Mouse (Mus musculus) heart, postnatal 0 days (tissue): ENCODE data around the gene Rtp4. TPM values are rescaled to one million over a fixed set of nuclear protein-coding genes. Genes with fewer than 3 reads are reported as not detected.

Source experiments
- ATAC-seq: fragments of 200-750 bp; cut with Nextera tagmentation; 2 replicates; pipeline ENCODE4 v1.8.0; 2017; ENCODE audit warnings: low read depth, moderate number of reproducible peaks, moderate library complexity; ENCODE audit not compliant: insufficient read depth
- DNase-seq: peaks from one replicate; pipeline ENCODE4 v3.0.0-alpha.2; 2016; ENCODE audit warnings: low spot score
- H3K27ac ChIP-seq: fragments of 300-500 bp; sonication (generic); 2 replicates; pipeline ENCODE4 v1.5.1; 2014; ENCODE audit warnings: low read depth, mild to moderate bottlenecking
- H3K27me3 ChIP-seq: fragments of 300-500 bp; sonication (generic); 2 replicates; pipeline ENCODE4 v1.6.1; 2014; ENCODE audit warnings: low read length, mixed read lengths; ENCODE audit not compliant: control insufficient read depth, insufficient read depth
- H3K36me3 ChIP-seq: fragments of 300-500 bp; sonication (generic); replicated peaks from 2 replicates; pipeline ENCODE4 v1.6.1; 2014; ENCODE audit warnings: low read length, mixed read lengths; ENCODE audit not compliant: control insufficient read depth, insufficient read depth
- H3K4me1 ChIP-seq: fragments of 300-500 bp; sonication (generic); 2 replicates; pipeline ENCODE4 v1.6.1; 2014; ENCODE audit warnings: antibody characterized with exemption; ENCODE audit not compliant: control insufficient read depth, insufficient read depth
- H3K4me2 ChIP-seq: fragments of 300-500 bp; sonication (generic); 2 replicates; pipeline ENCODE4 v1.6.1; 2014; ENCODE audit warnings: low read depth, mild to moderate bottlenecking, low read length, moderate library complexity
- H3K4me3 ChIP-seq: fragments of 300-500 bp; sonication (generic); 2 replicates; pipeline ENCODE4 v1.5.1; 2014; ENCODE audit warnings: low read depth, low read length
- H3K9ac ChIP-seq: fragments of 300-500 bp; sonication (generic); replicated peaks from 2 replicates; pipeline ENCODE4 v1.6.1; 2014; ENCODE audit warnings: low read depth, low read length, mixed read lengths
- H3K9me3 ChIP-seq: fragments of 300-500 bp; sonication (generic); replicated peaks from 2 replicates; pipeline ENCODE4 v1.6.1; 2016; ENCODE audit warnings: low read length; ENCODE audit not compliant: control insufficient read depth
- CTCF ChIP-seq: IDR thresholded peaks from 2 replicates; pipeline ENCODE4 v1.5.1; 2016; ENCODE audit warnings: antibody characterized with exemption, control low read depth, low read depth
- EP300 ChIP-seq: IDR thresholded peaks from 2 replicates; pipeline ENCODE4 v1.6.1; 2016; ENCODE audit warnings: antibody characterized with exemption, low read depth
- WGBS: fragments of 180-500 bp; shearing (Covaris S2); extraction: QIAGEN DNeasy Blood & Tissue Kit; methylation state at CpG from one replicate; pipeline ENCODE4 v1.1.7; 2014; 5-methylcytosine and 5-hydroxymethylcytosine counted together
- polyA plus RNA-seq: library from polyadenylated mRNA; unstranded; fragments of >200 nt; fragmentation: Nextera tagmentation; extraction: Ambion mirVana; gene quantifications from 2 replicates; pipeline ENCODE4 v1.2.1, GENCODE M21; 2015
- total RNA-seq: library from RNA; depleted of rRNA; stranded (reverse); fragments of >200 nt; gene quantifications from 2 replicates; pipeline ENCODE4 v1.2.3, GENCODE M21; 2014; ENCODE audit warnings: low replicate concordance

Gene Rtp4
- total and polyA plus RNA-seq, 2 experiments from 2014 or later = 9.8 to 16.9 TPM

GRCm38 (mm10) chr16:23479872-23480603 lies 40.1 kb upstream of the Rtp4 start:
- Histone ChIP-seq H3K9me3 (no peaks in the 10 kb centered on the region), H3K36me3 (no peaks in the 10 kb centered on the region), H3K4me3 (no peak overlapping the region), H3K9ac (no peak overlapping the region), H3K27ac (no peak overlapping the region), H3K4me2 (no peak overlapping the region), H3K4me1 (no peaks in the 10 kb centered on the region), H3K27me3 (no peaks in the 10 kb centered on the region)
- DNase-seq = no peak
- 74% methylated on average over 7 of the region's 7 CpGs for WGBS
- TF ChIP-seq CTCF = no peak
- no peak for TF ChIP-seq EP300
- ATAC-seq = no peak

DNA sequence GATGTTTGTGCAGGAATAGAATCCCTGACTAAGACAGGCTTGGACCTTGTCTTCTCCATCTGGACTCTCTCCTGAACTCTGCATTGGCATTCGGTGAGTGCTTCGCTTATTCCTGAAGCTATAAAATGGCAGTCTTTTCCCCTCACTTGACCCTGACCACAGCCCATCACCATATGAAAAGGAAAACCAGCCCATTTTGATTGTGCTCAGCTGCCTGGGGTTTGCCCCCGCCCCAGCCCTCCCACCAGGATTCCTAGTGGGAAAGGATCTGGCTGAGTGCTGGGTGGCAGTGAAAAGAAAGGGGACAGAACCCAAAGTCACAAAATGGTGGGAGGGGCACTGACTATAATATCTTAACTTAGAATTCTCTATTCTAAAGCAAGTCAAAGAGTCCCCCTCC lies 37.9 kb upstream of the Rtp4 start:
- WGBS = 90% methylated on average over 3 of the region's 3 CpGs
- ATAC-seq = no peak
- no peak overlapping the region for H3K4me3 ChIP-seq
- H3K4me2 ChIP-seq = no peak overlapping the region
- H3K36me3 ChIP-seq = no peaks in the 10 kb centered on the region
- no peaks in the 10 kb centered on the region for H3K27me3 ChIP-seq
- DNase-seq = no peak
- H3K27ac ChIP-seq = no peak overlapping the region
- H3K9me3 ChIP-seq = no peaks in the 10 kb centered on the region
- no peaks in the 10 kb centered on the region for H3K4me1 ChIP-seq
- H3K9ac ChIP-seq = no peak overlapping the region
- TF ChIP-seq EP300 (no peak), CTCF (no peak)

DNA sequence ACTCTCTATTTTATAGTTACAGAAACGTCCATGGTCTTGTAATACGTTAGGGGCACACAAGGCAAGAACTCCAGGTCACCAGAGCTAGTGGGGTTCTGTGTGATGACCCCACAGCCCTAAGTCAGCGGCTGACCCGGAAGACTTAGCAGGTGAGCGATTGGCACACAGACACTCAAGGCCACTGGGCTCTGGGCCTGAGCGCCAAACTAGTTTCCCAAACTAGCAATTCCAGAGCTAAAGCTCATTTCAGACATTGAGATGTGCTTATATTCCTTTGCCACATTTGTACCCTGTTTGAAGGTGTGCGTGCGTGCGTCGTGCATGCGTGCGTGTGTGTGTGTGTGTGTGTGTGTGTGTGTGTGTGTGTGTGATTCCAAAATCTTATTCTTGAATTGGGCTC lies 37.2 kb upstream of the Rtp4 start:
- Histone ChIP-seq H3K27me3 (no peaks in the 10 kb centered on the region), H3K4me1 (no peaks in the 10 kb centered on the region), H3K4me3 (no peak overlapping the region), H3K36me3 (no peaks in the 10 kb centered on the region), H3K27ac (no peak overlapping the region), H3K9ac (no peak overlapping the region), H3K9me3 (no peaks in the 10 kb centered on the region), H3K4me2 (no peak overlapping the region)
- 89% methylated on average over 12 of the region's 12 CpGs for WGBS
- TF ChIP-seq EP300 (no peak), CTCF (no peak)
- ATAC-seq (no peak), DNase-seq (no peak)

DNA sequence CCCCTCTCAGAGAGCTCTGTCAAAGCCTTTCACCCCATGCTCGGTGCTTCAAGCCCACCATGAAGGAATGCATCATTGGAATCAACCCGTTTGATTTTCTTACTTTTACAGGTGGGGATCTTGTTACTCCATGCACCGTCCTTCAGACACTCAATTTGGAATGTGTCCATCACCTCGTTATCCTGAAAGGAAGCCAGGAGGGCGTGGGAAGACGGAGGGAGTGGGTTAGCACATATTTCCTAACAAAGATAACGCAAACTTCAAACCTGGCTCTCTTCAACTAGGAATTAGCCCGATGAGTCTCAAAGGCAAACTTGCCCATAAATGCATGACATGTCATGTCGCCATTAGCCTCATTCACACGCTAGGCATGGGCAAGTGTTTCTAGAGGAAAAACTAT lies 36.8 kb upstream of the Rtp4 start:
- H3K9me3 ChIP-seq = no peaks in the 10 kb centered on the region

DNA sequence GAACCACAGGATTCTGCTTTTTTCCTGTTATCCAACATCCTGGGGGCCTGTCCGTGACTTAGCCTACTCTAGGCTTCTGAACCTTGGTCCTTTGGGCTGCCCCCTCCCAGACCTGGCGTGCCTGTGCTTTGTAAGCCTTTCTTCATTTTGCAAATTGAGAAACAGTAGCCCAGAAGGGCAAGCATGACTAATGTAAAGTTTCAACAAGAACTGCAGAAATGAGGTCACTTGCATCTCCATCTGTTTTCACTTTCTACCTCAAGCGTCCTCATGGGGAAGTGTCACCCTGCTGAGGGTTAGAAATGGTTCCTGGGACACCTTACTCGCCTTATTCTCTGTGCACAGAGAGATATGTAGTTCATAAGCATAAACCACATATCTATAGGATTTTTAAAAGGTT lies 27.3 kb upstream of the Rtp4 start:
- Histone ChIP-seq H3K4me1 (peaks cover 13% of the 10 kb centered on the region), H3K9me3 (no peaks in the 10 kb centered on the region), H3K36me3 (peaks cover 3% of the 10 kb centered on the region; the same call in 1 of the 2 replicates), H3K27ac (no peak overlapping the region), H3K4me2 (no peak overlapping the region), H3K27me3 (no peaks in the 10 kb centered on the region), H3K9ac (no peak overlapping the region), H3K4me3 (no peak overlapping the region)
- TF ChIP-seq EP300 (no peak), CTCF (no peak)
- no peak for DNase-seq
- 83% methylated on average over 4 of the region's 4 CpGs for WGBS
- no peak for ATAC-seq

More for the DNA sequence above, 36.8 kb upstream of the Rtp4 start:
- no peak for DNase-seq
- Histone ChIP-seq H3K27me3 (no peaks in the 10 kb centered on the region), H3K4me3 (no peak overlapping the region), H3K9ac (no peak overlapping the region), H3K36me3 (no peaks in the 10 kb centered on the region), H3K4me1 (no peaks in the 10 kb centered on the region), H3K4me2 (no peak overlapping the region), H3K27ac (no peak overlapping the region)
- TF ChIP-seq CTCF = no peak
- no peak for TF ChIP-seq EP300
- ATAC-seq = no peak
- 70% methylated on average over 10 of the region's 10 CpGs for WGBS
